In genomic region chr19:34265604-34266193, GRCm38 (mm10) we compare ENCODE assay signal across 11 mouse cellular contexts. TPM values are rescaled to one million over a fixed set of nuclear protein-coding genes. Genes with fewer than 3 reads are reported as not detected.
DNase-seq lines count a peak whose midpoint lies in the region; ATAC-seq and TF ChIP-seq lines count a peak whose summit lies in the region.
"Had no signal": no experiment of that assay in that cellular context is flagged by ENCODE, and none has a peak within 500 bp of the region (broad histone marks: within the 10 kb centered on the region; RNA-seq: fewer than 3 reads in every experiment).

No protein-coding gene starts in this region.

- H3K4me1 ChIP-seq in intestine, embryonic 14.5 days (replicated peaks; ENCODE audit: control insufficient read depth, insufficient read depth, low read length) = peaks cover 3% of the 10 kb centered on the region; the same call in 1 of the 2 replicates
- peaks cover 5% of the 10 kb centered on the region; the same call in 1 of the 2 replicates for H3K4me1 ChIP-seq in intestine, postnatal 0 days (replicated peaks; ENCODE audit: control insufficient read depth, insufficient read depth, low read length)
- peaks cover 6% of the 10 kb centered on the region; the same call in 1 of the 2 replicates for H3K4me1 ChIP-seq in heart, embryonic 10.5 days
- H3K4me1 ChIP-seq: embryonic facial prominence, embryonic 13.5 days; hindbrain, embryonic 10.5 days had no signal

- H3K9me3 ChIP-seq in intestine, embryonic 14.5 days (ENCODE audit: control insufficient read depth, low read length) = no peaks in the 10 kb centered on the region
- no peaks in the 10 kb centered on the region for H3K9me3 ChIP-seq in intestine, postnatal 0 days (ENCODE audit: control insufficient read depth)
- H3K9me3 ChIP-seq in heart, embryonic 10.5 days = no peaks in the 10 kb centered on the region
- H3K9me3 ChIP-seq: embryonic facial prominence, embryonic 13.5 days; hindbrain, embryonic 10.5 days had no signal

- no peak overlapping the region for H3K4me3 ChIP-seq in intestine, embryonic 14.5 days (ENCODE audit: low read depth, low read length)
- no peak overlapping the region for H3K4me3 ChIP-seq in intestine, postnatal 0 days (ENCODE audit: low read depth, low read length)
- no peak overlapping the region for H3K4me3 ChIP-seq in heart, embryonic 10.5 days
- H3K4me3 ChIP-seq: embryonic facial prominence, embryonic 13.5 days; hindbrain, embryonic 10.5 days had no signal

- H3K36me3 ChIP-seq in intestine, embryonic 14.5 days (ENCODE audit: control insufficient read depth, insufficient read depth, low read length) = no peaks in the 10 kb centered on the region
- H3K36me3 ChIP-seq in intestine, postnatal 0 days (ENCODE audit: control insufficient read depth, insufficient read depth) = no peaks in the 10 kb centered on the region
- no peaks in the 10 kb centered on the region for H3K36me3 ChIP-seq in heart, embryonic 10.5 days
- H3K36me3 ChIP-seq: embryonic facial prominence, embryonic 13.5 days; hindbrain, embryonic 10.5 days had no signal

- ATAC-seq in intestine, embryonic 14.5 days (replicated peaks; ENCODE audit: low FRiP score, low TSS enrichment, low read depth) = 0 out of 2 replicates have a peak, but pooled peaks have one; percentile 19
- no peak for ATAC-seq in intestine, postnatal 0 days

- H3K27me3 ChIP-seq in intestine, embryonic 14.5 days (replicated peaks; ENCODE audit: control insufficient read depth, insufficient read depth, low read length) = no peaks in the 10 kb centered on the region
- H3K27me3 ChIP-seq in intestine, postnatal 0 days (replicated peaks; ENCODE audit: control insufficient read depth, insufficient read depth, low read length) = no peaks in the 10 kb centered on the region
- no peaks in the 10 kb centered on the region for H3K27me3 ChIP-seq in heart, embryonic 10.5 days (ENCODE audit: insufficient read depth, poor library complexity, severe bottlenecking)
- H3K27me3 ChIP-seq: embryonic facial prominence, embryonic 13.5 days had no signal

- no peak overlapping the region for H3K4me2 ChIP-seq in intestine, embryonic 14.5 days (ENCODE audit: low read length)
- no peak overlapping the region for H3K4me2 ChIP-seq in intestine, postnatal 0 days (replicated peaks; ENCODE audit: low read depth)
- H3K4me2 ChIP-seq: embryonic facial prominence, embryonic 13.5 days had no signal

- no peak overlapping the region for H3K9ac ChIP-seq in intestine, embryonic 14.5 days (ENCODE audit: low read length)
- no peak overlapping the region for H3K9ac ChIP-seq in intestine, postnatal 0 days (ENCODE audit: low read depth, low read length)
- H3K9ac ChIP-seq: embryonic facial prominence, embryonic 13.5 days had no signal

- TF ChIP-seq CTCF in intestine, postnatal 0 days (IDR thresholded peaks at IDR 0.05; ENCODE audit: low read depth) = no peak

- WGBS in intestine, embryonic 14.5 days = 67% methylated on average over 5 of the region's 5 CpGs
- WGBS in intestine, postnatal 0 days = 73% methylated on average over 5 of the region's 5 CpGs
- WGBS in heart, embryonic 10.5 days = 47% methylated on average over 5 of the region's 5 CpGs

- no peak for DNase-seq in intestine, embryonic 14.5 days (ENCODE audit: low spot score)
- DNase-seq in NIH3T3 (ENCODE audit: low read depth) = peak; percentile 85
- no peak for DNase-seq in heart, embryonic 10.5 days (ENCODE audit: low spot score)
- DNase-seq in lung, postnatal 25 days (ENCODE audit: low spot score) = peak; percentile 36
- no peak for DNase-seq in thymus, postnatal 36 days
- no peak for DNase-seq in left cerebral cortex, adult 9 months (ENCODE audit: low spot score in 2 of 2)
- no peak for DNase-seq in thymus, adult 18-20 months
- DNase-seq: kidney, postnatal 36 days had no signal

- peak overlapping the region; percentile 76 for H3K27ac ChIP-seq in intestine, embryonic 14.5 days (ENCODE audit: low read depth)
- H3K27ac ChIP-seq in intestine, postnatal 0 days (ENCODE audit: low read depth, low read length) = no peak overlapping the region
- H3K27ac ChIP-seq in heart, embryonic 10.5 days = peak overlapping the region; percentile 74
- H3K27ac ChIP-seq: embryonic facial prominence, embryonic 13.5 days; hindbrain, embryonic 10.5 days had no signal

RNA-seq across cellular contexts. Expression of gene Acta2, which starts 10.3 kb away (rescaled TPM):
- 1,786 and 2,002 TPM in 2 replicates for polyA plus RNA-seq in intestine, embryonic 14.5 days (2014; fragmentation: Nextera tagmentation; extraction: Ambion mirVana)
- 1,651 and 1,727 TPM in 2 replicates for polyA plus RNA-seq in intestine, postnatal 0 days (2015; fragmentation: Nextera tagmentation; extraction: Ambion mirVana)
- polyA plus RNA-seq in heart, embryonic 10.5 days (2016; fragmentation: Nextera tagmentation; extraction: Ambion mirVana) = 1,821 and 2,118 TPM in 2 replicates

RNA-seq across cellular contexts. Expression of gene Fas, which starts 24.8 kb away (rescaled TPM):
- 2.0 and 2.7 TPM in 2 replicates for polyA plus RNA-seq in intestine, embryonic 14.5 days (2014; fragmentation: Nextera tagmentation; extraction: Ambion mirVana)
- 14.2 and 15.6 TPM in 2 replicates for polyA plus RNA-seq in intestine, postnatal 0 days (2015; fragmentation: Nextera tagmentation; extraction: Ambion mirVana)
- 1.1 and 4.8 TPM in 2 replicates for polyA plus RNA-seq in heart, embryonic 10.5 days (2016; fragmentation: Nextera tagmentation; extraction: Ambion mirVana)

Comparison
In these comparisons a context has a peak if more than half of its experiments do, and no peak if none do; other contexts are left out.
1. DNase-seq: peak in NIH3T3 (single experiment) and lung, postnatal 25 days (single experiment); none in intestine, embryonic 14.5 days (single experiment), heart, embryonic 10.5 days (single experiment), thymus, postnatal 36 days (0 of 2), left cerebral cortex, adult 9 months (0 of 2) and thymus, adult 18-20 months (0 of 2).